Mouse (Mus musculus) heart, postnatal 10 days (tissue): ENCODE data around the gene 5430419D17Rik. TPM values are rescaled to one million over a fixed set of nuclear protein-coding genes. Genes with fewer than 3 reads are reported as not detected.

Source experiments
- DNase-seq, 2 experiments: peaks; one replicate each; pipeline ENCODE4 v3.0.0; 2021
- intact Hi-C: fragments of 180-260 bp; cut with DNase I; formaldehyde crosslinking; loops from one replicate; pipeline ENCODE4 v1.15.1; 2025
- total RNA-seq, 2 experiments: library from RNA; stranded (reverse); gene quantifications; 2 replicates each; pipeline ENCODE4 v1.2.3; 2021

Gene 5430419D17Rik
- total RNA-seq, 2 experiments from 2014 or later: 16.8 to 17.3 TPM

GRCm38 (mm10) chr7:131306733-131307132, 132.5 kb downstream of the 5430419D17Rik start:
- DNase-seq: no peak
- intact Hi-C loops: no loop called here

GRCm38 (mm10) chr7:131314493-131314892, 140.3 kb downstream of the 5430419D17Rik start:
- DNase-seq: no peak
- intact Hi-C loops: no loop called here

- DNase-seq: no peak
- intact Hi-C loops: no loop called here
Measured at GRCm38 (mm10) chr7:131317587-131317986, 143.4 kb downstream of the 5430419D17Rik start.

GRCm38 (mm10) chr7:131318340-131318739, 144.1 kb downstream of the 5430419D17Rik start:
- intact Hi-C loops: no loop called here
- no peak for DNase-seq

- no peak for DNase-seq
- intact Hi-C loops: loop anchor here (10.0 kb wide), 1 partner anchor 207 kb away; no protein-coding TSS in a partner anchor
Measured at GRCm38 (mm10) chr7:131322192-131322591, 148.0 kb downstream of the 5430419D17Rik start, which contains the start of gene Cuzd1. Cuzd1 (minus strand) TSS chr7:131322292.

GRCm38 (mm10) chr7:131327054-131327453, 152.9 kb downstream of the 5430419D17Rik start:
- DNase-seq: no peak
- intact Hi-C loops: loop anchor here (10.0 kb wide), 1 partner anchor 212 kb away; no protein-coding TSS in a partner anchor

GRCm38 (mm10) chr7:131329416-131329815, 155.2 kb downstream of the 5430419D17Rik start, which contains the start of gene Fam24b:
Fam24b (minus strand) TSS chr7:131329516.
- intact Hi-C loops: loop anchor here (10.0 kb wide), 1 partner anchor 215 kb away; no protein-coding TSS in a partner anchor
- DNase-seq: no peak

GRCm38 (mm10) chr7:131331688-131332087, 157.5 kb downstream of the 5430419D17Rik start:
- no peak for DNase-seq
- intact Hi-C loops: no loop called here

GRCm38 (mm10) chr7:131333564-131333963, 159.4 kb downstream of the 5430419D17Rik start, which contains the start of gene Fam24a:
Fam24a (plus strand) TSS chr7:131333864.
- DNase-seq: no peak
- intact Hi-C loops: no loop called here

- no peak for DNase-seq
- intact Hi-C loops: no loop called here
Measured at GRCm38 (mm10) chr7:131337502-131338068, 163.4 kb downstream of the 5430419D17Rik start.

- intact Hi-C loops: no loop called here
- no peak for DNase-seq
Measured at GRCm38 (mm10) chr7:131345856-131346541, 171.8 kb downstream of the 5430419D17Rik start.

Other genes starting within 250 kb of the 5430419D17Rik start
- 100 to 1,000 TPM; 176 to 209 TPM for gene Htra1, start 238.3 kb upstream of the 5430419D17Rik start, total RNA-seq
- under 1 TPM in 1 of 2 experiments, not detected in 1; 0.19 TPM for gene Dmbt1, start 142.3 kb upstream of the 5430419D17Rik start, total RNA-seq
- gene 4933402N03Rik, start 28.1 kb upstream of the 5430419D17Rik start, total RNA-seq: not detected
- not detected for gene Cuzd1, start 147.9 kb downstream of the 5430419D17Rik start, total RNA-seq
- not detected for gene Fam24b, start 155.1 kb downstream of the 5430419D17Rik start, total RNA-seq
- not detected for gene Fam24a, start 159.5 kb downstream of the 5430419D17Rik start, total RNA-seq
- gene 2310057M21Rik, start 188.4 kb downstream of the 5430419D17Rik start, total RNA-seq: 10 to 100 TPM; 14.2 to 16.1 TPM
- 10 to 100 TPM; 51.7 to 55.1 TPM for gene Pstk, start 196.7 kb downstream of the 5430419D17Rik start, total RNA-seq
- 10 to 100 TPM; 32.4 to 34.7 TPM for gene Ikzf5, start 236.1 kb downstream of the 5430419D17Rik start, total RNA-seq
- 10 to 100 TPM; 78.1 to 80.3 TPM for gene Acadsb, start 236.2 kb downstream of the 5430419D17Rik start, total RNA-seq